Mouse (Mus musculus) limb, embryonic 15.5 days (tissue): ENCODE measurements at regions not wholly inside any gene's neighbourhood (a gene's known extent, or its start where the extent isn't known, plus 50 kb on each side); places are given as distances from the start of the nearest gene placed in this dataset.

Experiments used
- ATAC-seq: fragments of 200-750 bp; cut with Nextera tagmentation; 2 replicates; pipeline ENCODE4 v1.8.0; 2017; ENCODE audit warnings: low read depth, moderate TSS enrichment; ENCODE audit not compliant: insufficient number of reproducible peaks, low FRiP score, low TSS enrichment
- H3K27ac ChIP-seq: fragments of 300-500 bp; sonication (generic); 2 replicates; pipeline ENCODE4 v1.5.1; 2015; ENCODE audit warnings: moderate library complexity, mild to moderate bottlenecking, inconsistent platforms
- H3K27me3 ChIP-seq: fragments of 300-500 bp; sonication (generic); 2 replicates; pipeline ENCODE4 v1.6.1; 2015; ENCODE audit warnings: inconsistent platforms
- H3K36me3 ChIP-seq: fragments of 300-500 bp; sonication (generic); 2 replicates; pipeline ENCODE4 v1.6.1; 2015; ENCODE audit warnings: inconsistent platforms
- H3K4me1 ChIP-seq: fragments of 300-500 bp; sonication (generic); 2 replicates; pipeline ENCODE4 v1.6.1; 2015; ENCODE audit warnings: inconsistent platforms
- H3K4me2 ChIP-seq: fragments of 300-500 bp; sonication (generic); 2 replicates; pipeline ENCODE4 v1.6.1; 2015; ENCODE audit warnings: mild to moderate bottlenecking, inconsistent platforms
- H3K4me3 ChIP-seq: fragments of 300-500 bp; sonication (generic); 2 replicates; pipeline ENCODE4 v1.5.1; 2015; ENCODE audit warnings: mild to moderate bottlenecking, inconsistent platforms
- H3K9ac ChIP-seq: fragments of 300-500 bp; sonication (generic); 2 replicates; pipeline ENCODE4 v1.6.1; 2015; ENCODE audit warnings: inconsistent platforms
- H3K9me3 ChIP-seq: fragments of 300-500 bp; sonication (generic); 2 replicates; pipeline ENCODE4 v1.6.1; 2016; ENCODE audit warnings: inconsistent platforms
- WGBS: fragments of 180-500 bp; shearing (Covaris S2); methylation state at CpG from one replicate; pipeline ENCODE4 v1.1.7; 2015; 5-methylcytosine and 5-hydroxymethylcytosine counted together

DNA sequence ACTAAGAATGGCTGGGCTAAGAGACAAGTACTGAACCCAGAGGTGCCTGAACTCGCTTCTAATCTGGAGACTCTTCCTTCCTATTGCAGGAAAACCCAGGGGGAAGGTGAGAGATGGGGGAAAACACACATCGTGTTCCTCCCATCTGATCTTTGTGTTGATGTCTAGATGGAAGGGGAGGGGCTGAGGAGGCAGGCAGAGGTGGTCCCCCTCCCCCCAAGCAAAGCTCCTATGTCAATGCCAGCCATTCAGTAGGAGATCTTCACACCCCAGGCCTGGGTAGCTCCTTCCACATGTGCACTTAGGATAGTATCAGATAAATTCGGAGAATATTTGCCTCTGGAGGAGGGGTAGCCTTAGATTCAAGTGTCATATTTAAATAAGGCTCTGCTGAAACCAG lies 118.0 kb upstream of the Ralgapa2 start:
- 76% methylated on average over 3 of the region's 3 CpGs for WGBS

GRCm38 (mm10) chr2:146631098-146631497 lies 119.0 kb upstream of the Ralgapa2 start:
- Histone ChIP-seq H3K4me1 (peaks cover 2% of the 10 kb centered on the region; the same call in 1 of the 2 replicates), H3K9ac (no peak overlapping the region), H3K27ac (no peak overlapping the region), H3K9me3 (no peaks in the 10 kb centered on the region), H3K27me3 (0 out of 2 replicates have a peak, but pooled peaks cover 3% of the 10 kb centered on the region), H3K4me3 (no peak overlapping the region), H3K36me3 (no peaks in the 10 kb centered on the region), H3K4me2 (no peak overlapping the region)
- ATAC-seq: no peak
- 73% methylated on average over 5 of the region's 5 CpGs for WGBS

More for the DNA sequence above, 118.0 kb upstream of the Ralgapa2 start:
- H3K36me3 ChIP-seq: no peaks in the 10 kb centered on the region
- H3K4me3 ChIP-seq: no peak overlapping the region
- peaks cover 2% of the 10 kb centered on the region; the same call in 1 of the 2 replicates for H3K4me1 ChIP-seq
- H3K27me3 ChIP-seq: 0 out of 2 replicates have a peak, but pooled peaks cover 3% of the 10 kb centered on the region
- no peak overlapping the region for H3K4me2 ChIP-seq
- H3K9me3 ChIP-seq: no peaks in the 10 kb centered on the region
- H3K9ac ChIP-seq: no peak overlapping the region
- ATAC-seq: no peak
- no peak overlapping the region for H3K27ac ChIP-seq

DNA sequence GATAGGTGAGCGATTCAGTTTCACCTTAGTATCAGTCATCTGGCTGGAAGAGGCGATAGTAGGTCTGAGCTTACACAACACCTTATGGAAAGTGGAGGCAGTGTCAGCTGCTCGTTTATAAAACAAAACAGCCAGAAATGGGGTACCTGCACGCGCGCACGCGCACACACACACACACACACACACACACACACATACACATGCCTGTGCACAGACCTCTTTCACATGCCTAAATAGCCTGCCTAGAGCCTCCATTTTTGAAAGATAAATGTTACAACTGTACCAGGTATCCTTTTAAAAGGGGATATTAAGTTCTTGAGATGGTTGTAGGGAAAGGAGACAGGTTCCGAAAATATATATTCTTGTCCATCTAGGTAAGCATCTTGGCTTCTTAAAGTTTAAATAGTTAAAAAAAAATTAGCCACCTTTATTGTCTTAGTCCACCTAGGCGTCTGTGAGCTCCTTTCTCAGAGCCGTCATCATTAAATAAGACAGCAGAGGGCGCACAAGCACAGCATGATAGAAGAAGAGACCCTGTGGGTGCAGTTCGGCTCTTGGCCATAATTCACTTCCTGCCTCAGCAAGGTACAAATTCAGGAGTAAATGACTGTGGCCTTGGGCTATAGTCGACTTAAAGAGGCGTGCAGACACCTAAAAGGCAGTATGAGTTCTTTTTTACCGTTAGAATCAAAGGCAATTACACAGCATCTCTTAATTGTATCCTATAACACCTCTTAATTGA lies 121.4 kb upstream of the Ralgapa2 start:
- WGBS: 48% methylated on average over 16 of the region's 16 CpGs
- Histone ChIP-seq H3K36me3 (no peaks in the 10 kb centered on the region), H3K9me3 (no peaks in the 10 kb centered on the region), H3K4me1 (peaks cover 2% of the 10 kb centered on the region; the same call in 1 of the 2 replicates), H3K9ac (no peak overlapping the region), H3K27ac (no peak overlapping the region), H3K4me2 (no peak overlapping the region), H3K4me3 (no peak overlapping the region), H3K27me3 (0 out of 2 replicates have a peak, but pooled peaks cover 3% of the 10 kb centered on the region)
- ATAC-seq: no peak

DNA sequence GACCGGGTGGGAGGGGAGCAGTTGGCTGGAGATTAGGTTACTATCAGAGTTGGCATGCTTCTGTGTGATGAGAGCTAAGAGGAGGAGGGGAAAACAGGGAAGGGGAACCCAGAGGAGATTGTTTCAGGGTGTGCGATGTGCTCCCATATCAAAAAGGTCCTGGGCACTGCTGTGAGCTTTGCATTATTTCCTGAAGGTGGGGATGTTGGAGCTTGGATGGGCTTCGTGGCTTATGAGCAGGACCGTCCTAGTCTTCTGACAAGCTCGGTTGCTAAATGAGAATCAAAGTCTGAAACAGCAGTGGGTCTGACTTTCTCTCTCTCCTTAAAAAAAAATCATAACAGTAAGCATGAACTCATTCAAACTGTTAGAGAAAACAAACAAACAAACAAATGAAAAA lies 125.4 kb upstream of the Ralgapa2 start:
- no peak for ATAC-seq
- no peaks in the 10 kb centered on the region for H3K9me3 ChIP-seq
- peaks cover 2% of the 10 kb centered on the region; the same call in 1 of the 2 replicates for H3K4me1 ChIP-seq
- no peak overlapping the region for H3K9ac ChIP-seq
- H3K27ac ChIP-seq: no peak overlapping the region
- H3K27me3 ChIP-seq: no peaks in the 10 kb centered on the region
- WGBS: 56% methylated on average over 5 of the region's 5 CpGs
- H3K4me2 ChIP-seq: no peak overlapping the region
- H3K36me3 ChIP-seq: no peaks in the 10 kb centered on the region
- H3K4me3 ChIP-seq: no peak overlapping the region

GRCm38 (mm10) chr2:146646237-146646972 lies 134.3 kb upstream of the Ralgapa2 start:
- no peak for ATAC-seq
- H3K36me3 ChIP-seq: no peaks in the 10 kb centered on the region
- no peaks in the 10 kb centered on the region for H3K9me3 ChIP-seq
- WGBS: 34% methylated on average over 16 of the region's 16 CpGs
- no peak overlapping the region for H3K27ac ChIP-seq
- no peak overlapping the region for H3K4me2 ChIP-seq
- no peak overlapping the region for H3K4me3 ChIP-seq
- no peaks in the 10 kb centered on the region for H3K4me1 ChIP-seq
- no peak overlapping the region for H3K9ac ChIP-seq
- no peaks in the 10 kb centered on the region for H3K27me3 ChIP-seq

- no peaks in the 10 kb centered on the region for H3K4me1 ChIP-seq
- H3K36me3 ChIP-seq: no peaks in the 10 kb centered on the region
- WGBS: 78% methylated on average over 2 of the region's 2 CpGs
- H3K4me2 ChIP-seq: no peak overlapping the region
- no peak for ATAC-seq
- no peak overlapping the region for H3K27ac ChIP-seq
- H3K4me3 ChIP-seq: no peak overlapping the region
- H3K9ac ChIP-seq: no peak overlapping the region
- H3K9me3 ChIP-seq: no peaks in the 10 kb centered on the region
- no peaks in the 10 kb centered on the region for H3K27me3 ChIP-seq
Observed at GRCm38 (mm10) chr2:146646973-146647282, 134.8 kb upstream of the Ralgapa2 start.

- Histone ChIP-seq H3K4me3 (no peak overlapping the region), H3K27me3 (no peaks in the 10 kb centered on the region), H3K4me1 (no peaks in the 10 kb centered on the region), H3K4me2 (no peak overlapping the region), H3K9me3 (no peaks in the 10 kb centered on the region), H3K27ac (no peak overlapping the region), H3K9ac (no peak overlapping the region), H3K36me3 (no peaks in the 10 kb centered on the region)
- ATAC-seq: no peak
- 66% methylated on average over 3 of the region's 3 CpGs for WGBS
Observed at GRCm38 (mm10) chr2:146661346-146661745, 149.2 kb upstream of the Ralgapa2 start.

- Histone ChIP-seq H3K4me2 (no peak overlapping the region), H3K9me3 (no peaks in the 10 kb centered on the region), H3K27me3 (0 out of 2 replicates have a peak, but pooled peaks cover 3% of the 10 kb centered on the region), H3K36me3 (no peaks in the 10 kb centered on the region), H3K4me3 (no peak overlapping the region), H3K4me1 (no peaks in the 10 kb centered on the region), H3K9ac (no peak overlapping the region), H3K27ac (no peak overlapping the region)
- 71% methylated on average over 2 of the region's 2 CpGs for WGBS
- no peak for ATAC-seq
Observed at GRCm38 (mm10) chr2:146672761-146673160, 160.6 kb upstream of the Ralgapa2 start.

- H3K9ac ChIP-seq: no peak overlapping the region
- no peaks in the 10 kb centered on the region for H3K36me3 ChIP-seq
- H3K4me2 ChIP-seq: no peak overlapping the region
- no peaks in the 10 kb centered on the region for H3K4me1 ChIP-seq
- H3K27me3 ChIP-seq: no peaks in the 10 kb centered on the region
- H3K9me3 ChIP-seq: no peaks in the 10 kb centered on the region
- no peak for ATAC-seq
- no peak overlapping the region for H3K4me3 ChIP-seq
- 57% methylated on average over 3 of the region's 3 CpGs for WGBS
- H3K27ac ChIP-seq: no peak overlapping the region
Observed at GRCm38 (mm10) chr2:146681979-146682378, 169.8 kb upstream of the Ralgapa2 start.

DNA sequence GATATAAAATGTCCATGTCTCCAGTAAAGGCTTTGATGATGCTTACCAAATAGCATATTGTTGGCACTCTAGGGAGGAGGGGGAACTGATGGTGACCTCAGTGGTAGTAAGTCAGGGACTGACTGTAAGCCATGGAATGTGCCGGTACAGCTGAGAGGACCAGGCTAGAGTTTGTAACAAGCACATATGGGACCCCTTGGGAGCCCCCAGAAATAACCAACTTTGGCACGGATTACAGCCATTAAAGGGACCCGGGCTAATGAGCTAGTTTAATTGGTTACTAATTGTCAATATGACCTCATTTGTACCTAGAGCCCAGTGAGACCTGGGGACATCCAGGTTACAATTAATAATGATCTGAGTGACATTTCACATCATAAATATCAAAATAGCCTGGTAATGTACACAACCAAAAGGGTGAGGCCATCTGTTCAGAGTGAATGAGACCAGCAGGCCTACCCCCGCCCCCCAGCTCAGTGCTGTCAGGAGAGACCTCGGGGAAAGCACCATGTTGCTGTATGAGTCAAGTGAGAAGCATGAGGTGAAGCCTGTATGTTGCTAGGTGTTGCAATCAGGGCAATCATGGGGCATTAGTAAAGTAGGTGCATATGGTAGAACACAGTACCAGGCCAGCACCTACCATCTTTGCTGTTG lies 169.7 kb upstream of the Kiz start:
- H3K4me1 ChIP-seq: no peaks in the 10 kb centered on the region
- H3K36me3 ChIP-seq: no peaks in the 10 kb centered on the region
- H3K4me3 ChIP-seq: no peak overlapping the region
- H3K9ac ChIP-seq: no peak overlapping the region
- H3K4me2 ChIP-seq: no peak overlapping the region
- H3K9me3 ChIP-seq: no peaks in the 10 kb centered on the region
- no peak overlapping the region for H3K27ac ChIP-seq
- no peak for ATAC-seq
- H3K27me3 ChIP-seq: no peaks in the 10 kb centered on the region
- 37% methylated on average over 5 of the region's 5 CpGs for WGBS

GRCm38 (mm10) chr2:146688544-146688943 lies 167.1 kb upstream of the Kiz start:
- Histone ChIP-seq H3K4me2 (no peak overlapping the region), H3K36me3 (no peaks in the 10 kb centered on the region), H3K4me1 (peaks cover 4% of the 10 kb centered on the region; the same call in 1 of the 2 replicates), H3K9ac (no peak overlapping the region), H3K27ac (no peak overlapping the region), H3K27me3 (no peaks in the 10 kb centered on the region), H3K4me3 (no peak overlapping the region), H3K9me3 (no peaks in the 10 kb centered on the region)
- WGBS: 74% methylated on average over 7 of the region's 7 CpGs
- no peak for ATAC-seq

GRCm38 (mm10) chr2:146693484-146693883 lies 162.2 kb upstream of the Kiz start:
- ATAC-seq: no peak
- Histone ChIP-seq H3K9me3 (no peaks in the 10 kb centered on the region), H3K36me3 (no peaks in the 10 kb centered on the region), H3K9ac (no peak overlapping the region), H3K27ac (no peak overlapping the region), H3K4me2 (no peak overlapping the region), H3K4me1 (peaks cover 4% of the 10 kb centered on the region; the same call in 1 of the 2 replicates), H3K27me3 (no peaks in the 10 kb centered on the region), H3K4me3 (no peak overlapping the region)
- 20% methylated on average over 2 of the region's 2 CpGs for WGBS
